Mouse (Mus musculus): ENCODE measurements around the gene Uchl5. TPM values are rescaled to one million over a fixed set of nuclear protein-coding genes. Genes with fewer than 3 reads are reported as not detected.
A peak's percentile ranks its signal among the peaks of the same experiment; 100 is the strongest.

Uchl5 gene
- polyA plus RNA-seq, 1 experiment: 23.4 TPM

DNA sequence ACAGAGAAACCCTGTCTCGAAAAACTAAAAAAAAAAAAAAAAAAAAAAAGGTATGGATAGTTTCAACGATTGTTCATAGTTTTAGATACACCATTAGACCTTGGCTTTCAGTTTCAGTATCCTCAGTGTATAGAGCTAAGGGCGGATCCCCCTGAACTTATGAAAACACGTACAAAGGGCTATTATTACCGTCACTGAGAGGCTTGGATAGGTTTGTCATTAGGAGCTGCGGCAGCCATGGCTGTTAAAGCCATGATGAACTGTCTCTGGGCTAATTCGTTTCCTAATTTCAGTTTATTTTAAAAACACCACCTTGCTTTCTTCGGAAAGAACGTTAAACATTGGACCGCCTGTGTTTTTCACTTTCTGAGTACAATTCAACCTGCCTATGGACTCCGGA, 38.3 kb upstream of the Uchl5 start:
- peak overlapping the region; percentile 54 for H3K4me3 ChIP-seq (ENCODE audit: insufficient read depth, poor library complexity, severe bottlenecking)
- peaks cover 7% of the 10 kb centered on the region for H3K36me3 ChIP-seq (ENCODE audit: control insufficient read depth, insufficient read depth)
- TF ChIP-seq CTCF (IDR thresholded peaks at IDR 0.05; ENCODE audit: control insufficient read depth, insufficient read depth, insufficient read length) (no peak), MAX (IDR thresholded peaks at IDR 0.05) (no peak), MYOD1 (IDR thresholded peaks at IDR 0.05; ENCODE audit: control insufficient read depth, insufficient read length, low read depth) (no peak), USF1 (IDR thresholded peaks at IDR 0.05; ENCODE audit: low read depth) (no peak), CEBPB (IDR thresholded peaks at IDR 0.05; ENCODE audit: low read depth) (no peak), MYOG (IDR thresholded peaks at IDR 0.05; ENCODE audit: control insufficient read depth, extremely low read depth, insufficient read length) (no peak)
- H3K27me3 ChIP-seq (ENCODE audit: control insufficient read depth, insufficient read depth, insufficient read length): no peaks in the 10 kb centered on the region
- H3ac ChIP-seq (ENCODE audit: control insufficient read depth, insufficient read length, low read depth): no peak overlapping the region
- peaks cover 7% of the 10 kb centered on the region for H3K79me2 ChIP-seq (ENCODE audit: control insufficient read depth, insufficient read depth)
- peaks cover 6% of the 10 kb centered on the region for H3K79me3 ChIP-seq (ENCODE audit: low read depth)

DNA sequence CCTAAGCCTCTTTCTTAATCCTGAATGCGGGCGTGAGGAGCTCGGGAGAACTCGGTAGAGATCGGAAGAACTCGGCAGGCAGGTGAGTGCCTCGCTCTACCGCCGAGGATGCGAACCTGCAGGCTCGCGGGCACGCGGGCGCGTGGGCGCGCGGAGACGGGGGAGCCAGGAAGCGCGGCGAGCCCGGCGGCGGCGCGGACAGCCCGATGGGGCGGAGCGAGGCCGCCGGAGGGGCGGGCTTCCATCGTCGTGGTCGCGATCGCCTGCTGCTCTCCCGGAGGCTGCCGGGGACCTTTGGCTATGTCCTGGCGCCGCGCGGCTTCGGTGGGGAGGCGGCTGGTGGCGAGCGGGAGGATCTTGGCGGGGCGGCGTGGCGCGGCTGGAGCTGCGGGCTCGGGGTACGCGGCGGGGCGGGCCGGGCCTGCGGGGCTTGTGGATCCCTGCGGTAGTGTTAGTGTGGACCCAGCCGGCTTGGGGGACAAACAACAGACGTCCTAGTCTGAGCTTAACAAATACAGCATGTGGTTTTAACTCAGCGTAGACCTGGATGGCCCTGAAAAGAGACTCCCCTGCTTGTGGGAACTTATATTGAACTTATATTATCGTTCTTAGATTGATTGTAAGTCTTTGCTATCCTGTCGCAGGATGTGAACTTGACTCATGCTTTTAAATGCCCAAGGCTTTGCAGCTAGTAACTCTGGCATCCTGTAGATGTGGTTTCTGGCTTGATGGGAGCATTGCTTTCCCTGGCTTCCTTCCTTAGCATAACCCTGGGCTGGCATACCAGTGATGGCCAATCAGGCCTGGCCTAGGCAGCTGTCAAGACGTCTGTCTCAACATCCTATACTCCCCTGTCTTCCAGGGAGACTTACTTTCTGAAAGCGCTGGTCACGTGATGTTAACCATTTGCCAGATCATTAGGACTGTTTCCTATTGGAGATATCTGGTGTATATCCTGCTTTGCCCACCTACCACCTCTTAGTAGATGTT, 37.4 kb upstream of the Uchl5 start:
- Histone ChIP-seq H3K4me3 (ENCODE audit: insufficient read depth, poor library complexity, severe bottlenecking) (peak overlapping the region; percentile 54), H3K79me3 (ENCODE audit: low read depth) (peaks cover 6% of the 10 kb centered on the region), H3K27me3 (ENCODE audit: control insufficient read depth, insufficient read depth, insufficient read length) (no peaks in the 10 kb centered on the region), H3K36me3 (ENCODE audit: control insufficient read depth, insufficient read depth) (peaks cover 12% of the 10 kb centered on the region), H3K79me2 (ENCODE audit: control insufficient read depth, insufficient read depth) (peaks cover 7% of the 10 kb centered on the region), H3ac (ENCODE audit: control insufficient read depth, insufficient read length, low read depth) (peak overlapping the region; percentile 66)
- TF ChIP-seq CTCF (IDR thresholded peaks at IDR 0.05; ENCODE audit: control insufficient read depth, insufficient read depth, insufficient read length) (no peak), FOSL1 (IDR thresholded peaks at IDR 0.05; ENCODE audit: insufficient read depth, low read length, poor library complexity, severe bottlenecking) (no peak), MYOG (IDR thresholded peaks at IDR 0.05; ENCODE audit: control insufficient read depth, extremely low read depth, insufficient read length) (no peak), USF1 (IDR thresholded peaks at IDR 0.05; ENCODE audit: low read depth) (peak; percentile 98), CEBPB (IDR thresholded peaks at IDR 0.05; ENCODE audit: low read depth) (no peak), MAX (IDR thresholded peaks at IDR 0.05) (peak; percentile 72), MYOD1 (IDR thresholded peaks at IDR 0.05; ENCODE audit: control insufficient read depth, insufficient read length, low read depth) (no peak)

DNA sequence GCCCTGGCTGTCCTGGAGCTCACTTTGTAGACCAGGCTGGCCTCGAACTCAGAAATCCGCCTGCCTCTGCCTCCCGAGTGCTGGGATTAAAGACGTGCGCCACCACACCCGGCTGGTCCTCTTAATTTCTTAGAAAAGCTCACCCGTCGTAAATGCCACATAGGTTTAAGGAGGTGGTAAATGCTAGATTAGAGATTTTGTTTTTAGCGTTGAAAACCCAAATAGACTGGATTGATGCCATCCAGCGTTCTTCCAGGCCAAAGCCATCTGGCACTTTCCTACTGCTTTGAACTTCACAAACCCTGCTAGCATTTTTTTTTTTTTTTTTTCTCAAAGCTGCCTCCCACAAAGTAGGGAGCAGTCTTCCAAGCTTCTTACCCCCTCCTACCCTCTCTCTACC, 36.5 kb upstream of the Uchl5 start:
- Histone ChIP-seq H3K27me3 (ENCODE audit: control insufficient read depth, insufficient read depth, insufficient read length) (no peaks in the 10 kb centered on the region), H3ac (ENCODE audit: control insufficient read depth, insufficient read length, low read depth) (no peak overlapping the region), H3K36me3 (ENCODE audit: control insufficient read depth, insufficient read depth) (peaks cover 16% of the 10 kb centered on the region), H3K4me3 (ENCODE audit: insufficient read depth, poor library complexity, severe bottlenecking) (peak overlapping the region; percentile 54), H3K79me3 (ENCODE audit: low read depth) (peaks cover 6% of the 10 kb centered on the region), H3K79me2 (ENCODE audit: control insufficient read depth, insufficient read depth) (peaks cover 7% of the 10 kb centered on the region)
- TF ChIP-seq CEBPB (IDR thresholded peaks at IDR 0.05; ENCODE audit: low read depth) (no peak), MAX (IDR thresholded peaks at IDR 0.05) (no peak), MYOG (IDR thresholded peaks at IDR 0.05; ENCODE audit: control insufficient read depth, extremely low read depth, insufficient read length) (no peak), FOSL1 (IDR thresholded peaks at IDR 0.05; ENCODE audit: insufficient read depth, low read length, poor library complexity, severe bottlenecking) (no peak), CTCF (IDR thresholded peaks at IDR 0.05; ENCODE audit: control insufficient read depth, insufficient read depth, insufficient read length) (no peak), MYOD1 (IDR thresholded peaks at IDR 0.05; ENCODE audit: control insufficient read depth, insufficient read length, low read depth) (no peak), USF1 (IDR thresholded peaks at IDR 0.05; ENCODE audit: low read depth) (no peak)

DNA sequence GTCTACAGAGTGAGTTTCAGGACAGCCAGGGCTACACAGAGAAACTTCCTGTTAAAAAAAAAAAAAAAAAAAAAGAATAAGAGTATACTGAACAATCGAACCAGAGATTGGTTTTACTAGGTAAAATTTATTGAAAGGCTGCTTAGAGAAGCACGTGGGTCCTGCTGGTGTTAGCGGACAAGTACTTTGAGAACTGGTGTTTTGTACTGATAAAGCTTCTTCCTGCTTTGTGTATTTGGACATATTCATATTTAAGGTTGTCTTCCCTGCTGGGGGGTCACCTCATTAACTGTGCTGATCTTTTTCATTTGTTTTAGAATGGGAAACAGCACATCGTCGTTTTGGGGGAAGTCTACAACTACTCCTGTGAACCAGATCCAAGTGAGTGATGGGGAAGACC, 35.7 kb upstream of the Uchl5 start:
- H3K27me3 ChIP-seq (ENCODE audit: control insufficient read depth, insufficient read depth, insufficient read length): no peaks in the 10 kb centered on the region
- no peak overlapping the region for H3K4me3 ChIP-seq (ENCODE audit: insufficient read depth, poor library complexity, severe bottlenecking)
- peaks cover 6% of the 10 kb centered on the region for H3K79me3 ChIP-seq (ENCODE audit: low read depth)
- H3K36me3 ChIP-seq (ENCODE audit: control insufficient read depth, insufficient read depth): peaks cover 19% of the 10 kb centered on the region
- TF ChIP-seq CTCF (IDR thresholded peaks at IDR 0.05; ENCODE audit: control insufficient read depth, insufficient read depth, insufficient read length) (no peak), MYOG (IDR thresholded peaks at IDR 0.05; ENCODE audit: control insufficient read depth, extremely low read depth, insufficient read length) (no peak), MYOD1 (IDR thresholded peaks at IDR 0.05; ENCODE audit: control insufficient read depth, insufficient read length, low read depth) (no peak), MAX (IDR thresholded peaks at IDR 0.05) (no peak), FOSL1 (IDR thresholded peaks at IDR 0.05; ENCODE audit: insufficient read depth, low read length, poor library complexity, severe bottlenecking) (no peak), USF1 (IDR thresholded peaks at IDR 0.05; ENCODE audit: low read depth) (no peak), CEBPB (IDR thresholded peaks at IDR 0.05; ENCODE audit: low read depth) (no peak)
- no peak overlapping the region for H3ac ChIP-seq (ENCODE audit: control insufficient read depth, insufficient read length, low read depth)
- peaks cover 7% of the 10 kb centered on the region for H3K79me2 ChIP-seq (ENCODE audit: control insufficient read depth, insufficient read depth)

DNA sequence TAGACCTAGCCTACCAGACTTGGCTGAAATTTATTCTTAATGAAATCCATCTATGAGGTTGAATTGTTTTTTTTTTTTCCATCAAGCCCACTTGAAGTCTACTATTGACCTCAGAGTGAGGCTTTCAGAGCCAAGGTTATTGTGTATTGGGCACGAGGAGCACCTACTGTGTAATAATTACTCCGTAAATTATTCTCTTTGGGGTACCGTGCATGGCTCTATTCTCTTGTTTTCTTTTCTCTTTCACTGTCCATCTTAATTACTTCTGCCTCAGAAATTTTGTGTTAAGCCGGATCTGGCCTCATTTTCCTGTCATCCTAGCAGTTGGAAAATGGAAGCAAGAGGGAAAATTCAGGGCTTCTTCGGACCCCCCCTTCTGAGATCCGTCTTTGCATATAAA, 34.9 kb upstream of the Uchl5 start:
- Histone ChIP-seq H3K79me3 (ENCODE audit: low read depth) (peaks cover 6% of the 10 kb centered on the region), H3K4me3 (ENCODE audit: insufficient read depth, poor library complexity, severe bottlenecking) (no peak overlapping the region), H3ac (ENCODE audit: control insufficient read depth, insufficient read length, low read depth) (no peak overlapping the region), H3K36me3 (ENCODE audit: control insufficient read depth, insufficient read depth) (peaks cover 21% of the 10 kb centered on the region), H3K27me3 (ENCODE audit: control insufficient read depth, insufficient read depth, insufficient read length) (no peaks in the 10 kb centered on the region), H3K79me2 (ENCODE audit: control insufficient read depth, insufficient read depth) (peaks cover 7% of the 10 kb centered on the region)
- TF ChIP-seq MAX (IDR thresholded peaks at IDR 0.05) (no peak), USF1 (IDR thresholded peaks at IDR 0.05; ENCODE audit: low read depth) (no peak), MYOD1 (IDR thresholded peaks at IDR 0.05; ENCODE audit: control insufficient read depth, insufficient read length, low read depth) (no peak), FOSL1 (IDR thresholded peaks at IDR 0.05; ENCODE audit: insufficient read depth, low read length, poor library complexity, severe bottlenecking) (no peak), CTCF (IDR thresholded peaks at IDR 0.05; ENCODE audit: control insufficient read depth, insufficient read depth, insufficient read length) (no peak), MYOG (IDR thresholded peaks at IDR 0.05; ENCODE audit: control insufficient read depth, extremely low read depth, insufficient read length) (no peak), CEBPB (IDR thresholded peaks at IDR 0.05; ENCODE audit: low read depth) (no peak)

Measured in C2C12 (cell line).